Mouse (Mus musculus): ENCODE results near the gene Igf1r. TPM values are rescaled to one million over a fixed set of nuclear protein-coding genes. Genes with fewer than 3 reads are reported as not detected.

The Igf1r gene
- polyA plus RNA-seq, 1 experiment from 2014 or later = 9.6 TPM

DNA sequence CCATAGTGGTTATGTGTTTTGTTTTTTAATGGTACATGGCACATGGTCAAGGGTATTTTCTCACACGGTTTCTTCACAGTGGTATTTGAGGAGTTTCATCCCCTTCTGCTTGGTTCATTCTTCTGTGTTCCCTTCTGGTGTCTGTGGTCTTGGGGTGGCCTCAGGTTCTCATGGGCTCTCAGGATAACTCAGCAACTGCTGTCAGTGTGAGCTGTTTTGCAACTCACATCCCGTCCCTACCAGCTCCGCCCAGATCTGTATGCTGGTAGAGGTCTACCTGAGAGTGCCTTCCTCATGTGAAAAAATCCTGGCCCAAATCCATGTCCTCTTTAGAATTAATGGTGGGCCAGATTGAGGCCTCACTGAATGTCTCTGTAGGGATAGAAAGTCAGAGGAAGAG, 104.4 kb downstream of the Igf1r start:
- WGBS (ENCODE audit: insufficient replicate concordance) = 53% methylated on average over 3 of the region's 3 CpGs
- Histone ChIP-seq H3K4me1 (peaks cover 42% of the 10 kb centered on the region), H3K27me3 (replicated peaks) (no peaks in the 10 kb centered on the region), H3K36me3 (0 out of 2 replicates have a peak, but pooled peaks cover 3% of the 10 kb centered on the region), H3K27ac (no peak overlapping the region), H3K9me3 (replicated peaks) (no peaks in the 10 kb centered on the region), H3K9ac (no peak overlapping the region), H3K4me2 (no peak overlapping the region), H3K4me3 (no peak overlapping the region)
- ATAC-seq = no peak

DNA sequence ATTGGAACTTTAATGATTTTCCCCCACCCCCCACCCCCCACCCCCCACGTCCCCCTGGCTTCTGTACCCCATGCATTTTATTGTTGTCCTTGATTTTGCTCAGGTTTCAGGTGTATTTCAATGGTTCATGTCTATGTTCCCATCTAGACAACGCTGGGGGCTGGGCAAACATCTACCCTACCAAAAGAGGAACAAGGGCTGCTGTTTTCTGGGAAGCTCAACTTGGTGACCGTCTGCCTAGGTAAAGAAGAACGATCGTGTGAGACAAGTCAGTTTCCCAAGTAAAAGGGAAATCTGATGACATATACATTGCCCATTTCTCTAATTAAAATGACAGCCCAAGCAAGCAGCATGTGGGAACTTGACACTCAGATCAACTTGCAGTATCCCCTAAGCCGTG, 107.1 kb downstream of the Igf1r start:
- no peak overlapping the region for H3K9ac ChIP-seq
- no peak for ATAC-seq
- 0 out of 2 replicates have a peak, but pooled peaks cover 3% of the 10 kb centered on the region for H3K36me3 ChIP-seq
- WGBS (ENCODE audit: insufficient replicate concordance) = 50% methylated on average over 6 of the region's 6 CpGs
- no peaks in the 10 kb centered on the region for H3K9me3 ChIP-seq (replicated peaks)
- peaks cover 35% of the 10 kb centered on the region for H3K4me1 ChIP-seq
- H3K27ac ChIP-seq = no peak overlapping the region
- no peaks in the 10 kb centered on the region for H3K27me3 ChIP-seq (replicated peaks)
- no peak overlapping the region for H3K4me3 ChIP-seq
- H3K4me2 ChIP-seq = no peak overlapping the region

DNA sequence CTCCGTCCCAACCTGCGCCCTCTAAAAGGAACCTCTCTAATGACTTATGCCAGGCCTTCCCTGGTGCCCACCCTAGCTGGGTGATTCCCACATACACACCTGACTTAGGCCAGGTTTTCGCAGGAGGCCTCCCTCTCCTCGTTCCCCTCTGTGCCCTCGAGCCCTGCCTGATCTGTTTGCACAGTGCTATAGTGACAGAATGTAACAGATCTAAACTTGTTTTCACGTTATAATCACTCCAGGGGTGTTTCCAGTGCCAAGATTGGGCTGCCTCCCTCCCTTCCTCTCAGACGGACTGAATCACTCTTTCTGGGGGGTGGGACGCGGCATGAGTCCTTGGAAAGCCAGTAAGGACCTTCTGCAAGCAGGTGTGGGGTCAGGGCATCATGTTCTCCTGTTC, 108.8 kb downstream of the Igf1r start:
- no peak for ATAC-seq
- Histone ChIP-seq H3K9ac (no peak overlapping the region), H3K4me1 (peaks cover 23% of the 10 kb centered on the region), H3K4me3 (no peak overlapping the region), H3K9me3 (replicated peaks) (no peaks in the 10 kb centered on the region), H3K27me3 (replicated peaks) (no peaks in the 10 kb centered on the region), H3K36me3 (0 out of 2 replicates have a peak, but pooled peaks cover 3% of the 10 kb centered on the region), H3K27ac (no peak overlapping the region), H3K4me2 (no peak overlapping the region)
- 86% methylated on average over 9 of the region's 9 CpGs for WGBS (ENCODE audit: insufficient replicate concordance)

DNA sequence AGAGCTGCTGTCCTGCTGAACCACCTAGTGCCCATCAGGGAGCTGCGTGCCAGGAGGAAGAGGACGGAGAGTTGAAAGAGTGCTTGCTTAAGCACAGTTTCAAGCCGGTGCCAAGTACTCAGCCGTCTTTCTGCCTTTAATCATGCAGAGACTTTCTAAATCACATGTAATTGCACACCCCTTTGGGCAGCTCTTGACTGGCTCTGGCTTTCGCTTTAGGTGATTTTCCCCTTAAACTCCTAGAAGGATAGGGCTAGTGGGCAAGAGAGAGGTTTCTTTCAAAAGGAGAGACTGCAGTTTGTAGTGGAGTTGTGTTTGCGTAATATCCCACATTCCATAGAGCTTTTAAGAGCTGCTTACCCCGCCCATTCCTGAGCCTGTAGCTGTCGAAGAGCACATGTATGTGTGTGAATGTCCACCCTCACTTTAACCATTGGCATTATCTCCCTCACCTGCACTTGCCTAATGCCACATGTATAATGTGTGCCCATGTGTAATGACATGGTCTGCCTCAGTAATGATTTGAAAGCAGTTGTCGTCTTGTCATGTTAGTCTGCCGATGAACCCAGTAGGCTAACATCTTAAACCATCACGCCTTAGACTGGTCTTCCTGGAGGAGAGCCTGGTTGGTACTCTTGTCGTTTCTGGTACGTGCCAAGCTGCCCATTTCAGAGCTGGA, 109.7 kb downstream of the Igf1r start:
- no peak overlapping the region for H3K9ac ChIP-seq
- H3K4me2 ChIP-seq = no peak overlapping the region
- no peak for ATAC-seq
- peaks cover 14% of the 10 kb centered on the region for H3K4me1 ChIP-seq
- no peak overlapping the region for H3K27ac ChIP-seq
- H3K4me3 ChIP-seq = no peak overlapping the region
- H3K27me3 ChIP-seq (replicated peaks) = no peaks in the 10 kb centered on the region
- 79% methylated on average over 13 of the region's 13 CpGs for WGBS (ENCODE audit: insufficient replicate concordance)
- no peaks in the 10 kb centered on the region for H3K9me3 ChIP-seq (replicated peaks)
- 0 out of 2 replicates have a peak, but pooled peaks cover 3% of the 10 kb centered on the region for H3K36me3 ChIP-seq

DNA sequence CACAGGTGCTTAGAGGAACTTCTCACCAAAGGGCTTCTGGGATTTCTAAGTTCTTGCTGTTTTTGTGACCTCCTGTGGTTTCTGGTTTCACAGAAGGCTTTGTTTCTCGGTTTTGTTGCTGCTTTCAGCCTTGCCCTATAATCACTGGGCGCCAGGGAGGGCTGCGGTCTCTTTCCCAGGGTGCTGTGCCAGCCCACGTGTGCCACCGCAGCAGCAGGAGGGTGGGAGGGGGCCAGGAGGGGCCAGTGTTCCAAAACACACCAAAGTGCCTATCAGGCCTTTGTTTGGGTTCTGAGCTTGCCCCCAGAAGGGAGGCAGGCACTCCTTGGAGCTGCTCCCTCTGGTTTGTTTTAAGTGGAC, 110.2 kb downstream of the Igf1r start:
- H3K9me3 ChIP-seq (replicated peaks) = no peaks in the 10 kb centered on the region
- ATAC-seq = no peak
- H3K4me1 ChIP-seq = peaks cover 11% of the 10 kb centered on the region; the same call in 1 of the 2 replicates
- H3K36me3 ChIP-seq = 0 out of 2 replicates have a peak, but pooled peaks cover 3% of the 10 kb centered on the region
- no peak overlapping the region for H3K4me3 ChIP-seq
- H3K27me3 ChIP-seq (replicated peaks) = no peaks in the 10 kb centered on the region
- no peak overlapping the region for H3K9ac ChIP-seq
- no peak overlapping the region for H3K4me2 ChIP-seq
- H3K27ac ChIP-seq = no peak overlapping the region
- WGBS (ENCODE audit: insufficient replicate concordance) = 60% methylated on average over 5 of the region's 5 CpGs

DNA sequence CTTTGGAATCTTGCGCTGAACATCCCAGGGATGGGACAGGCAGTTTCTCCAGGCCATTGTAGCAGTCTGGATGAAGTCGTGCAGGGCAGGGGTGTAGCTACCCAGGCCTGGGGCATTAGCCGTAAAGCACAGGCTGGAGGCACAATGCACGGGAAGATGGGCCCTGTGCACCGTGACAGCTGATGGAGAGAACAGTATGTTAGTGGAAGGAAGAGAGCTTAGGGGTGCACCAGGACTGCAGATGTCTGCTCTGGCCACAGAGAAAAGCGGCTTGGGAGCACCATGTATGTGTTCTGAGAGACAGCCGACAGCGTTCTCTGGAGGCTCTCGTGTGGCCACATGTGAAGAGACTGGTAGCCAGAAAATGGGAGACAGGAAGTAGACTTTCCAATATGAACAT, 111.1 kb downstream of the Igf1r start:
- H3K9me3 ChIP-seq (replicated peaks) = no peaks in the 10 kb centered on the region
- no peak overlapping the region for H3K4me3 ChIP-seq
- no peaks in the 10 kb centered on the region for H3K27me3 ChIP-seq (replicated peaks)
- no peak overlapping the region for H3K4me2 ChIP-seq
- no peak for ATAC-seq
- H3K36me3 ChIP-seq = 0 out of 2 replicates have a peak, but pooled peaks cover 3% of the 10 kb centered on the region
- no peak overlapping the region for H3K27ac ChIP-seq
- no peak overlapping the region for H3K9ac ChIP-seq
- 86% methylated on average over 9 of the region's 9 CpGs for WGBS (ENCODE audit: insufficient replicate concordance)
- peaks cover 13% of the 10 kb centered on the region; the same call in 1 of the 2 replicates for H3K4me1 ChIP-seq

DNA sequence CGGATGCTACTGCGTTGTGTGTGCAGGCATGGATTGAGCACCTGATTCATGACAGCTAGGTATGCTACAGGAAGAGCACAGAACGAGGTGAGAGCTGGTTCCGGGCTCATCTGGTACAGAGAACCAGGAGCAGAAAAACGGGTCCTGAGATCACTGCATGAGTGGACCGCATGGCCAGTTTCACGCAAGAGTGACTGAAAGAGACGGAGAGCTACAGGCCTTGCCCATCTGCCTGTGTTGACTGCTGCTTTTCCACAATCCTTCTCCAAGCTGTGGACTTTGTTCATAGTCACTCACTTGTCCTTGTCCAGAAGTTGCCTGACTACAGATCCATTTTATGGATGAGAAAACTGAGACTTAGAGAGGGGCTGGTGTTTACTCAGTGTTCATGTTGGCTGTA, 111.5 kb downstream of the Igf1r start:
- Histone ChIP-seq H3K4me1 (peaks cover 17% of the 10 kb centered on the region; the same call in 1 of the 2 replicates), H3K36me3 (0 out of 2 replicates have a peak, but pooled peaks cover 3% of the 10 kb centered on the region), H3K9ac (no peak overlapping the region), H3K4me2 (no peak overlapping the region), H3K27me3 (replicated peaks) (no peaks in the 10 kb centered on the region), H3K9me3 (replicated peaks) (no peaks in the 10 kb centered on the region), H3K4me3 (no peak overlapping the region), H3K27ac (no peak overlapping the region)
- WGBS (ENCODE audit: insufficient replicate concordance) = 86% methylated on average over 8 of the region's 8 CpGs
- ATAC-seq = no peak

DNA sequence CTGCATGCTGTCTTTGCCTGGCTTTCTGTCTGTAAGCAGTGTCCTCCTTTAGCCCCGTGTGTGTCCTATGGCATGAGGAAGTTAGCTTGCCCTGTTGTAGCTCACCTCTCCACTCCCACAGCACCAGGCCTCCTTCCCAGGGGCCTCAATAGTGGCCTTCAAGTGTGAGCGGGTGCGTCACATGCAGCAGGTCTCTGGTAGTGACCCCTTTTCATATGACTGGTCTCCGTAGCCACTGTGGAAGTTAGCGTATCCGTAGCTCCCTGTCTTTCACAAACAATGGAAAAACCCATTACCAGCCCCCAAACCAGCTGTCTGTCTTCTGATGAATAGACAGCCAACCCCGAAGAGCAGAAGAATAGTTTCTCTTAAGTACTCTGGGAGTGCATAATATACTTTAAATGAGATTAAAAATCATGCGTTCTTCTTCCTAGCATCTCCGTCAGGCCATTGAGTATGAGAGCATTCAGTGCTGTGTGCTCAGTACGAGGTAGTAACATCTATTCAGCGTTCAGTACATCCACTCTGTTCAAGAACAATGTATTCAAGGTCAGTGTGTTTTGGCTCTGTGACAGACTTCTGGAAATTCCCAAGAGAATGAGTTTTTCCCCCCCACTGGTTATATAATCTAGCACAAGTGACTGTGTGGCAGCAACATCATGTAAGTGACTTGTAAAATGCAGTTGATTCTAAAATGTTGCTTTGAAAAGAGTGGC, 112.2 kb downstream of the Igf1r start:
- no peaks in the 10 kb centered on the region for H3K9me3 ChIP-seq (replicated peaks)
- H3K27ac ChIP-seq = no peak overlapping the region
- ATAC-seq = no peak
- H3K4me3 ChIP-seq = no peak overlapping the region
- H3K27me3 ChIP-seq (replicated peaks) = no peaks in the 10 kb centered on the region
- H3K4me2 ChIP-seq = no peak overlapping the region
- H3K9ac ChIP-seq = no peak overlapping the region
- H3K36me3 ChIP-seq = 0 out of 2 replicates have a peak, but pooled peaks cover 3% of the 10 kb centered on the region
- 67% methylated on average over 11 of the region's 11 CpGs for WGBS (ENCODE audit: insufficient replicate concordance)
- peaks cover 23% of the 10 kb centered on the region for H3K4me1 ChIP-seq

DNA sequence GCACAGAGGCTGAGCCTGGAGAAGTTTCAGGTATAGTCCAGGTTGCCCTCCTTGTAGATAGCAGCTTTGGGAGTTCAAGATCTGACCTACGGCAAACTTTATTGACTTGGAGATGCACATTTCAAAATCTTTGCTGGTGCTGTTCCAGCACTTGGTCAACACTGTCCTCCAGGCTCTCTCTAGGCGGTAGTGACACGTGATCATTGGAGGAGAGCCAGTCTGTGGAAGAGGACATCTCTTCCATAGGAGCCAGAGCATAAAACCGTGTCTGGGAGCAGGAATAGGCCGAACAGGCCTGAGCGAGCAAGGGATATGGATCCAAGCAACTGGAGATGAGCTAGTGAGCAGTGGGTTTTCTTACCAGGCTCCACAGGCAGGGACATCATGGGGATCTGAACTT, 113.3 kb downstream of the Igf1r start:
- Histone ChIP-seq H3K9ac (no peak overlapping the region), H3K36me3 (no peaks in the 10 kb centered on the region), H3K4me2 (no peak overlapping the region), H3K9me3 (replicated peaks) (no peaks in the 10 kb centered on the region), H3K27me3 (replicated peaks) (no peaks in the 10 kb centered on the region), H3K4me1 (peaks cover 30% of the 10 kb centered on the region), H3K27ac (no peak overlapping the region), H3K4me3 (no peak overlapping the region)
- ATAC-seq = no peak
- 84% methylated on average over 6 of the region's 6 CpGs for whole genome bisulfite sequencing (ENCODE audit: insufficient replicate concordance)

DNA sequence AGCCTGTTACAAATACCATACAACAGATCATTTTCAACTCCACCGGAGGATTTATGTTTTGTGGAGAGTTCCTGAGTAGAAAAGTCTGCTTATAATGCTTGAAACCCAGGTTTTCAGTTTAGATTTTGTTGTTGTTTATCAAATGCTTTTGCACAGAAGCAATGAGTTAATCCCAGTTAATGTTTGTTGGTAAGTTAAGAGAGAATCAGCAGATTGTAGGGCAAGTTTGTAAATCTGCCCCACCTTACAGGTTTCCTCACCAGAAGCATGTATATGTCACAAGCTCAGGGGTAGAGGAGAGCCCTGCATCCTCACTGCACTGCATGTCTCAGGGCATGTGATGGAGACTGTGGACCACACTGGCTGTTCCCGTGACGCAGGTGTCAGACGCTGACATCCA, 114.7 kb downstream of the Igf1r start:
- Histone ChIP-seq H3K9ac (no peak overlapping the region), H3K27me3 (replicated peaks) (no peaks in the 10 kb centered on the region), H3K4me3 (no peak overlapping the region), H3K27ac (no peak overlapping the region), H3K4me1 (peaks cover 40% of the 10 kb centered on the region), H3K4me2 (no peak overlapping the region), H3K36me3 (no peaks in the 10 kb centered on the region), H3K9me3 (replicated peaks) (no peaks in the 10 kb centered on the region)
- 91% methylated on average over 4 of the region's 4 CpGs for WGBS (ENCODE audit: insufficient replicate concordance)
- ATAC-seq = no peak

DNA sequence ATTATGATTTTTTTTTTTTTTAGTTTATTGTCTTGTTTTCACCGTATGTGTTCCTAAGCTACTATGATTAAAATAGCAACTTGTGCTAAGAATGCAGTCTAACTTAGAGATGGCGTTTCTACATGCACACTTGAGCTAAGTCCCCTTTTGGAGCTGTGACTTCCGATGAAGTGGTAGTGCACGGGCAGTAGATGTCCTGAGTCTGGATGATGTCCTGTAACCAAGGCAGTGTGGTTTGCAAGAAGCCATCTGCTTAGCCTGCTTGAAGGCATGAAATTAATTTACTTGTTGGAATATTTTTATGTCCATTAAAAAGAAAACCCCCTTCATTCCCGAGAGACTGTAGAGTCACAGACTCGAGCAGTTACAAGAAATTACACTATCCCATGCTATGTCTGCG, 116.7 kb downstream of the Igf1r start:
- Histone ChIP-seq H3K36me3 (no peaks in the 10 kb centered on the region), H3K9me3 (replicated peaks) (no peaks in the 10 kb centered on the region), H3K9ac (no peak overlapping the region), H3K27ac (no peak overlapping the region), H3K4me1 (peaks cover 52% of the 10 kb centered on the region), H3K4me3 (no peak overlapping the region), H3K27me3 (replicated peaks) (no peaks in the 10 kb centered on the region), H3K4me2 (no peak overlapping the region)
- ATAC-seq = no peak
- 76% methylated on average over 7 of the region's 7 CpGs for WGBS (ENCODE audit: insufficient replicate concordance)

DNA sequence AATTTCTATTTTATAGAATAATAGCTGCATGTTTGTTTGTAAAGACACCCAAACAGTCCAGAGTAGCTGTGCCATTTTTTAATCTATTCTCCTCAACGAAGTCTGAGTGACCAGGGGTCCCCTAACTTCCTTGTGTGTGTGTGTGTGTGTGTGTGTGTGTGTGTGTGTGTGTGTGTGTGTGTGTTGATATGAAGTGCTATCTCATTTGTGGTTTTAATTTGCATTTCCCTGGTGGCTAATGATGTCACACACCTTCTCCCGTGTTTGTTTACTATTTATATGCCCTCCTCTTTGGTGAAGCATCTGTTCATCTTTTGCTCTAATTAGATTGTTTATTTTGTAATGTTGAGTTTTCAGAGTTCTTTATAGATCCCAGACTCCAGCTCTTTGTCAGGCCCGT, 117.4 kb downstream of the Igf1r start:
- Histone ChIP-seq H3K9me3 (replicated peaks) (no peaks in the 10 kb centered on the region), H3K36me3 (no peaks in the 10 kb centered on the region), H3K27ac (peak overlapping the region; percentile 15; the same call in 1 of the 2 replicates), H3K4me2 (peak overlapping the region; percentile 47), H3K9ac (0 out of 2 replicates have a peak overlapping the region, but pooled peaks have one; percentile 0), H3K4me1 (peaks cover 51% of the 10 kb centered on the region), H3K27me3 (replicated peaks) (no peaks in the 10 kb centered on the region), H3K4me3 (no peak overlapping the region)
- peak; percentile 36; the same call in 1 of the 2 replicates for ATAC-seq
- WGBS (ENCODE audit: insufficient replicate concordance) = 10% methylated on average over 3 of the region's 3 CpGs

Data from liver, embryonic 12.5 days (tissue).